Comparison of ENCODE assay signal across 7 mouse cellular contexts in the genomic region with DNA sequence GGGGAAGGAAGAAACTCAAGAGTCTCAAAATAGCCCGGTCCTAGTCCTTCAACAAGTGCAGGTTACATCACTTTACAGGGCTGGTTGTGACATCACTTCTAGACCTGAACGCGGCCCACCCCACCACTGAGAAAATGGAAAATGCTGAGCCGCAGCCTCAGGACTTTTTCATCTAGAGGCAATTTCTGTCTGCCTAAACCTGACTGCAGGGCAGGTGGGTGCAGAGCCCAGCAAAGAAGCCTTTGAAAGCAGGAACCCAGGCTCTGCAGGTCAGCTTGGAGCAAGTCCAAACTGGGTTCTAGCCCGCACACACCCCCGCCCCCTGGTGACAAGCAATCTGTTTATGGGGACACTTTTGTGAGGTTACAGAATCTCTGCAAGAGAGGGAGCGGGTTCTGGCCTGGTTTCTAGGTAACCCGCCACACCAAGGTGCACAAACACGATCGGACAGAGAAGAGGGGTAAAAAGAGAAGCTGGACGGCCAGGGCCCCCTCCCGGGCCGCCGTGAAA.
DNase-seq lines count a peak whose midpoint lies in the region; ATAC-seq and TF ChIP-seq lines count a peak whose summit lies in the region.

No protein-coding gene starts in this region.

- in situ Hi-C loops in ES-E14 (cut with MboI; ENCODE audit: low sequenced_read_pairs in 2 of 2, unreplicated experiment in 2 of 2): no loop called here

- intact Hi-C loops in left cerebral cortex, adult 2 months (cut with DNase I): loop anchor here (1.0 to 5.0 kb wide), 4 partner anchors 43 to 202 kb away; no protein-coding TSS in a partner anchor

- peak; percentile 24; the same call in 1 of the 2 replicates for ATAC-seq in heart, postnatal 0 days (ENCODE audit: insufficient read depth, low read depth)
- ATAC-seq in stomach, embryonic 14.5 days (ENCODE audit: insufficient number of reproducible peaks, insufficient read depth, low FRiP score, low read depth): 0 out of 2 replicates have a peak, but pooled peaks have one; percentile 0

- TF ChIP-seq CTCF in heart, postnatal 0 days (IDR thresholded peaks at IDR 0.05; ENCODE audit: low read depth): no peak
- no peak for TF ChIP-seq CTCF in left cerebral cortex, adult 2 months (IDR thresholded peaks at IDR 0.05)

- H3K4me3 ChIP-seq in ES-E14 (ENCODE audit: insufficient read depth in 1 of 2, low read depth in 1 of 2, low read length in 2 of 2, poor library complexity in 1 of 2, severe bottlenecking in 1 of 2): peak overlapping the region; percentile 57 to 75
- H3K4me3 ChIP-seq in heart, postnatal 0 days (ENCODE audit: low read depth, low read length): peak overlapping the region; percentile 66
- peak overlapping the region; percentile 50 for H3K4me3 ChIP-seq in left cerebral cortex, adult 2 months
- H3K4me3 ChIP-seq in stomach, embryonic 14.5 days (ENCODE audit: low read depth, low read length): peak overlapping the region; percentile 57

- TF ChIP-seq EP300 in heart, postnatal 0 days (IDR thresholded peaks at IDR 0.05; ENCODE audit: low read depth): no peak

- H3K4me1 ChIP-seq in ES-E14 (ENCODE audit: control insufficient read depth in 2 of 2, insufficient read depth in 2 of 2, low read length in 2 of 2, poor library complexity in 1 of 2): peaks cover 7 to 29% of the 10 kb centered on the region in 2 experiments
- H3K4me1 ChIP-seq in heart, postnatal 0 days (ENCODE audit: control insufficient read depth, insufficient read depth): peaks cover 13% of the 10 kb centered on the region; the same call in 1 of the 2 replicates
- peaks cover 50% of the 10 kb centered on the region for H3K4me1 ChIP-seq in stomach, embryonic 14.5 days (ENCODE audit: control insufficient read depth, insufficient read depth, low read length)

- no peaks in the 10 kb centered on the region for H3K9me3 ChIP-seq in ES-E14 (ENCODE audit: control insufficient read depth, insufficient read depth, low read depth, low read length)
- no peaks in the 10 kb centered on the region for H3K9me3 ChIP-seq in heart, postnatal 0 days (replicated peaks; ENCODE audit: control insufficient read depth, low read length)
- H3K9me3 ChIP-seq in stomach, embryonic 14.5 days (ENCODE audit: control insufficient read depth, low read depth, low read length): no peaks in the 10 kb centered on the region

- H3K4me2 ChIP-seq in heart, postnatal 0 days (ENCODE audit: low read depth, low read length): peak overlapping the region; percentile 83
- peak overlapping the region; percentile 80 for H3K4me2 ChIP-seq in stomach, embryonic 14.5 days (replicated peaks; ENCODE audit: low read depth, low read length)

- peak overlapping the region; percentile 86 for H3K9ac ChIP-seq in ES-E14 (ENCODE audit: insufficient read depth, low read depth, low read length, poor library complexity, severe bottlenecking)
- H3K9ac ChIP-seq in heart, postnatal 0 days (replicated peaks; ENCODE audit: low read depth, low read length): peak overlapping the region; percentile 64
- peak overlapping the region; percentile 87 for H3K9ac ChIP-seq in stomach, embryonic 14.5 days (replicated peaks; ENCODE audit: low read depth, low read length)

- H3K36me3 ChIP-seq in ES-E14 (ENCODE audit: control insufficient read depth, insufficient read depth, low read length, poor library complexity, severe bottlenecking): no peaks in the 10 kb centered on the region
- no peaks in the 10 kb centered on the region for H3K36me3 ChIP-seq in heart, postnatal 0 days (replicated peaks; ENCODE audit: control insufficient read depth, insufficient read depth, low read length)
- no peaks in the 10 kb centered on the region for H3K36me3 ChIP-seq in stomach, embryonic 14.5 days (ENCODE audit: control insufficient read depth, insufficient read depth, low read length)

- H3K27ac ChIP-seq in ES-E14 (ENCODE audit: insufficient read depth, low read depth, low read length, poor library complexity, severe bottlenecking): peak overlapping the region; percentile 92
- peak overlapping the region; percentile 94 for H3K27ac ChIP-seq in heart, postnatal 0 days (ENCODE audit: low read depth)
- H3K27ac ChIP-seq in left cerebral cortex, adult 2 months: peak overlapping the region; percentile 97
- peak overlapping the region; percentile 99 for H3K27ac ChIP-seq in stomach, embryonic 14.5 days (ENCODE audit: low read length)

- WGBS in heart, postnatal 0 days: 4% methylated on average over 14 of the region's 14 CpGs
- WGBS in stomach, embryonic 14.5 days: 2% methylated on average over 14 of the region's 14 CpGs

- no peaks in the 10 kb centered on the region for H3K27me3 ChIP-seq in heart, postnatal 0 days (ENCODE audit: control insufficient read depth, insufficient read depth, low read length)
- no peaks in the 10 kb centered on the region for H3K27me3 ChIP-seq in stomach, embryonic 14.5 days (ENCODE audit: control insufficient read depth, insufficient read depth, low read length)

- DNase-seq in CD4-positive, CD25-positive, alpha-beta regulatory T cell, adult 2 months (ENCODE audit: low read depth, low spot score): peak; percentile 50
- DNase-seq in ES-E14 (ENCODE audit: low read depth, low spot score): peak; percentile 28
- DNase-seq in cerebellum, postnatal 14 days: peak; percentile 90 to 93
- DNase-seq in heart, postnatal 0 days (ENCODE audit: low spot score): no peak
- DNase-seq in left cerebral cortex, adult 2 months (ENCODE audit: extremely low spot score in 1 of 2, low spot score in 2 of 2): peak in 1 of 2 experiments; percentile 63
- peak; percentile 65 for DNase-seq in lung, postnatal 36 days

TF ChIP-seq in ES-E14, 5 proteins besides CTCF, POLR2A, EP300 and RAD21:
- TF ChIP-seq HCFC1 (IDR thresholded peaks at IDR 0.05; ENCODE audit: borderline replicate concordance, insufficient read depth, low read length): no peak; the same call in 1 of the 2 replicates
- TF ChIP-seq ZNF384 (IDR thresholded peaks at IDR 0.05; ENCODE audit: low read depth, low read length): no peak
- TF ChIP-seq CHD2 (IDR thresholded peaks at IDR 0.05; ENCODE audit: low read depth, low read length): no peak
- no peak for TF ChIP-seq ZC3H11A (IDR thresholded peaks at IDR 0.05; ENCODE audit: borderline replicate concordance, low read depth, low read length)
- TF ChIP-seq MAFK (IDR thresholded peaks at IDR 0.05; ENCODE audit: insufficient read depth, low read depth, low read length): no peak
